Mouse (Mus musculus): ENCODE data around the gene Gm9195.

The Gm9195 gene

DNA sequence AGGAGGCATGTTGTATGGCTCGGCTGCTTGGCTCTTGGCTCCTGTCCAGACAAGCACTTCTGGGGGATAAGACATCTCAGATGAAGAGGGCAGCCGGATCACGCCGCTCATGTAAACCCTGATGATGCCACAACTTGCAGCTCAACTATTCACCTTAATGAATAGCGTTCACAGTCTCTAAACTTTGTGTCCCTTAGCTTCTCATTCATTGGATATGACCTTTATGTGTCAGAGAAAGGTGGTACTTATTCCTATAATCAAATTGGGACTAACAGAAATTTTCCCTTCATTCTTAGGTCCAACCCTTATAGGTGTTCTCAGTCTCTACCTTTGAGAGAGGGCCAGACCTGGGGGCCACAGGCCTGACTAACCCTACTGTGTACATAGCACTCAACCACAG, at the start of gene Gm9195:
TSS of gene Gm9195 (minus strand) at position 101 of the 400 bp plus-strand sequence.
- no peak for DNase-seq (ENCODE audit: extremely low spot score)

DNA sequence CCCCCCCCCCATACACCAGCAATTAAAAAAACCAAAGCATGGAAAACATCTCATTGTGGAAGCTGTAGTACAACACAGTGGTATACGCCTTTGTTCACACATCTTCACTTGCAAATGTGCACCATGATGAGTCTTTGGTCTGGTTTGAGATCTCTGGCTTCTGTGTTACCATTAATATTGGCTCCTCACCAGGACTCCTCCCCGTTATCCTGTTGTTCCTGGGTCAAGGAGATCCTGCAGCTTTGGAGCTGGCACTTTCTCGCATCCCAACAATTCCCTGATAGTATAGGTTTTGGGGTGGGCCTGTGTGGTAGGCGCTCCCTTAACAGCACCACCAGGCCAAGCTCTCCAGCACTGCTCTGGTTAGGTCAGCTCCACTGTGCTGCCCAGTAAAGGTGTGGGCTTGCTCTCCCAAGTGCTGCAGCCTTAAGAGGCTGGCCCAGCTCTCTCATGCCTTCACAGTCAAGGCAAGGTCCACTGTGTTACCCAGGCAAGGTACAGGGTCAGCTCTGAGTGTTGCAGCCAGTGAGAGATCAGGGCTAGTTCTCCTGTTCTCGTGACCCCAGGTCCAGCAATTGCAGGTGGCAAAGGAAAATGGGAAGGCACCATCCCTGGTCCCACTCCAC, 44.9 kb upstream of the Gm9195 start:
- DNase-seq (ENCODE audit: extremely low spot score), result no peak

DNA sequence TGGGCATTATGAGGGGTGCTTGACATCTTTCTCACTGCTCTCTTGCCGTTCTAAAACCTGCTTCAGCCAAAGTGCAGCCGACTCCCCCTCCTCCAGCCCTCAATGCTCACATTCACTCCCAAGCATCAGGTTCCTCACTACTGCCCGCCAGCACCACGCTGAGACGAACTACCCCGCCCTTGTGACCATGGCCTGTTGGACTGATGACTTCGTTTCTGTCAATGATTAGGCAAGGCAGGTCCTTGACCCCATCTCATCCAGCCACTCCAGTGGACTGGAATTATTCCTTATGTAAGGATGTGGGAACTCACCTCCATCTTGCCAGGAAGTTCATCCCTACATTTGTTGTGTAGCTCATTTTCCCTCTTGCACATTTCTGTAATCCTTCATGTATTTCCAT, 42.2 kb upstream of the Gm9195 start:
- DNase-seq (ENCODE audit: extremely low spot score), result no peak

DNA sequence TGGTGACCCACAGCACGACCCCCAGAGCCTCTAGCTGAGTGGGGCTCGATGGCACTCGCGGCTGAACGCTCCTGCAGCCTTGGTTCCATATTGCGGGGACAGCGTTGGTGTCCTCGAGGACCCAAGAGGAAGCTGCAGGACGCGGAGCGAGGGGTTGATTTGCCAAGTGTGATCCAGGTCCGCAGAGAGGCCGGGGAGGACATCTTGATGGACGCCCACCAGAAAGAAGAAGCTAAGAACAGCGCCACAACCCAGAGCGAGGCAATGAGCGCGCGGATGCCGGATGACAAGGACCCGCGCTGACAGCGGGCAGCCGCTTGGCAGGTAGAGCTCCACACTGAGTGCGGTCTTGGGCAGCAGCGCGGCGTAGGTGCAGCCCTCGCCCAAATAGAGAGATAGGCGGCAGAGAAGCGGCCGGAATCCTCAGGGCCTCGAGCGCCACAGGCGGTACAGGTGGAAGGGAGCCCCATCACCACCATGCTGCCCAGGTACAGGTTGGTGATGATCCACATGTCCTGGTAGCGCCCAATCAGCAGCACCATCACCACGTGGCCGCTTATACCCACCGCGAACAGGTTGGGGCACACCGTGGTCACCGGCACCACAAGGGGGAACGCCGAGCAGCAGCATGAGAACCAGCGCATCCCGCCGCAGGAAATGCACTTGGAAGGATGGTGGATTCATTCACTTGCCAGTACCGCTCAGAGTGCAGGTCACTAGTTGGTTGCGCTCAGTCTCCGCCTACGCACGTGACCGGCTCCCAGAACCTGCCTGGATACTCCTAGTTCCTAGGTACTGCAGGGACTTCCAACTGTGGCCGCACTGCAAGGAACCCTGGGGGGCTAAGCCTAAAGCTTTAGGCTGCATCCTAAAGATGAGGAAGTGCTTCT, 40.6 kb upstream of the Gm9195 start:
- DNase-seq (ENCODE audit: extremely low spot score), result peak; percentile 41

DNA sequence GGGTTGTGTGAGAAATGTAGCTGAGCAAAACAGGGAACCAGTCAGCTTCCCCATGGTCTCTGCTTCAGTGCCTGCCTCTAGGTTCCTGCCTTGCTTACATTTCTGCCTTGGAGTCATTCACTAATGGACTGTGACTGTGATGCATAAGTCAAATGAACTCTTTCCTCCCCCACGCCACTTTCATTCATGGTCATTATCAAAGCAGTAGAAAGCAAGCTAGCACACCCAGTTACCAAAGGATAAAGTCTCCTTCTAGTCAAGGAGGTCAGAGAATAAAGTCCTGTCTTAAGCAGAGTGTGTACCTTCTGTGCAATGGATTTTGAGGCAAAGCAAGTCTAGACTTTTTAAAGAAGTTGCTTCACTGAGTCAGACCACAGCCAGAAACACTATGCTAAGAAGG, 35.5 kb upstream of the Gm9195 start:
- DNase-seq (ENCODE audit: extremely low spot score), result no peak

DNA sequence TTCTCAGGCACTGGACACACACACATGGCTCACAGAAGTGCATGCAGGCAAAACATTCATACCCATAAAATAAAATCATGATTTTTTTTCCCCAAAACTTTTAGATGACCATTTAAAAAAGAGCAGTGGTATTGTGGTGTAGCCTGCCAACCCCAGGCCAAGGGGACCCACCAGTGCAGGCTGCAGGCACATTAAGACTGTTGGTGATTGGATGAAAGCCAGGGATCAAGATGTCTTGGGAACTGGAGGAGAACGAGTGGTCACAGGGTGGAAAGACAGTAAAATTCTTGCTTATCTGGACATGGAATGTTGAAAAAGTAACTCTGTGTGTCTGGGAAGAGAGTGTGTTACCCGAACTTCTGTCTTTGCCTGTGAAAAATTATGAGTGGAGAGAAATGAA, 27.9 kb upstream of the Gm9195 start:
- no peak for DNase-seq (ENCODE audit: extremely low spot score)

DNA sequence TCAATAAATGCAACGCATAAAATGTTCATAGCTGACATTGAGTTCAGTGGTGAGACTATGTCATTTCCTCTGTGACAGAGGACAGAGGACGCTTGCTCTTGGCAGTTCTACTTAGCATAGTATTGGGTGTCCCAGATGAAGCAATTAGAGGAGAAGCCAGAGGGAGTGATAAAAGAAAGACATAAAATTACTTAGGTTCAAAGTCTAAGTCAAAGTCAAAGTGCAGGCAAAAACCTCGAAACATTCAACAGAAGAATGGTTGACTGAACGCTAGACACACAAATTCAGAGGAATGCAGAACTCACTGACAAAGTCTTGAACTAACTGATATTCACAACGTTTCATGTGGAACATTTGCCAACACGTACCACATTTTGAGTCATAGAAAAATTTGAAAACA, 27.1 kb upstream of the Gm9195 start:
- DNase-seq (ENCODE audit: extremely low spot score), result no peak

DNA sequence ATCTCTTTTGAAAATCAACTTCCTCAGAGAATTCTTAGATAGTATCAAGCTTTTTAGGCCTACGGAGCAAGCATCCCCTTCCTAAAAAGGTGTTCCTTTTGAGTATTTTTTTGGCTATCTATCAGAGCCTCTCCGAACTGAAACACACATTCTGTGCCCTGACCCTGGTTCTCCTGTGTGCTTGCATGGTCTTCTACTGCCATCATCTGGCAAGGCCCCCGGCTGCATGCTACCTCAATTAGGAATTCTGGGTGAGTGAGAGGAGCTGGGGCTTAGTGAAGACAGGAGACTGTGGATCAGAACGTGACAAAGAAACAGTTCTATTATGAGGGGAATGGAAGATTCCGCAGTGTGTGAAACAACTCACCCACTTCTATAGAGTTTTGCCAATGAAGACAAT, 24.7 kb upstream of the Gm9195 start:
- DNase-seq (ENCODE audit: extremely low spot score), result peak; percentile 64

DNA sequence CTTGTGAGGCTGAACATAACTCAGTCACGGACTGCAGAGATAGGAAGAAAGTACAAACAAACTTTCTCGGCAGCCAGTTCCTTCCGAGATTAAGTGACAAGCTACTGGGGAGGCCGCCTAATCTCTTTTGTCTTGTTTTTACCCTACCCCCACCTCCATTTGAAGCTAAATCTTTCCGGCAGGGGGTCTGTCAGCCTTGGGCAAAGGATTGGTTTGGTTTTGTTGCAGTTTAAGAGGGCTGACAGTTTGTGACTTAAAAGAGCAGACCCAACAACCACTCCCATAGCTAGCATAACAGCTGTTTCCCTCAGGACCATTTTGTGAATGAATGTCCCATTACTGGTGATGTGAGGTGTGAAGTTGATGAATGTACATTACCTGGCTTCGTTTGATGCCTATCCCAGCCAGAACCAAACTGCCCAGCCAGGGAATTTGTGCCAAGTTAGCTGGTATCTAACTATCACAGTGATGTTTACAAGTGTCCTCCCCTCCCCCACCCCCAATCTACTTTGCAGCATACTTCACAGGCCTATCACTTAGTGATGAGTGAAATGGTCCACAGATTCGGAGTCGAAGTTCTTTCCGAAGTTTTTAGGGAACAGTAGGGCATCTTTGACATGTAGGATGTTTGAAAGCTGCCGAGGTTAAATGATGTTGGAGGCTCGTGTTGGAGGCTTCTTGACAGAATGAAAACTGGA, 15.2 kb upstream of the Gm9195 start:
- peak; percentile 34 for DNase-seq (ENCODE audit: extremely low spot score)

DNA sequence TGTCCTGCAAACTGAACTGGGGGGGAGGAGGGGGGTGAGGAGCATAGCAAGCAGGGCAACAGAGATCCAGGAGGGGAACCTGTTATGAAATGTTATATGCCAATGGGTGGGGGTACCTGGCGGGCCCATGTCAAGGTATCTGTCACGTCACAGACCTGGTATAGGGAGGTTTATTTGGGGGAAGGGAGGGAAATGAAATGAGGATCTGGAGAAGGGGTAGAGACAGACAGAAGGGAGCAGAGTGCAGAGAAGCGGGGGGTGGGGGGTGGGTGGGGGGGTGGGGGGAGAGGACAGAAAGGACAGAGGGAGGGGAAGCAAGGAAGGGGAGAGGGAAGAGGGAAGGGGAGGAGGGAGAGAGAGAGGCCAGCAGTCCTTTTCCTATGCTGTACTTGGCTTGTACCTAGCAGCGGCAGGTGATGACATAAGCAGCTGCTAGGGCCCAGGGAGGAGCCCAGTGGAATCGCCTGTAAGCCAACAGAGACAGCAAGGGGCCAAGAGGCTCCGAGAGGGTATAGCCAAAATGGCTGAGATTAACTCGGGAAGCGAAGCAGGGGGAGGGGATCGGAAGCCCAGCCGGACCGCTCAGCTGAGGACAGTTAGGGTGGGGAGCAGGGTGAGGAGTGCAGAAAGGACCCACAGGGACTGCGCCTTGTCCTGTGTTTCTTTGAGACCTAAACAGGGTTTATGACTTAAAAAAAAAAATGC, 14.5 kb upstream of the Gm9195 start:
- DNase-seq (ENCODE audit: extremely low spot score), result peak; percentile 51

DNA sequence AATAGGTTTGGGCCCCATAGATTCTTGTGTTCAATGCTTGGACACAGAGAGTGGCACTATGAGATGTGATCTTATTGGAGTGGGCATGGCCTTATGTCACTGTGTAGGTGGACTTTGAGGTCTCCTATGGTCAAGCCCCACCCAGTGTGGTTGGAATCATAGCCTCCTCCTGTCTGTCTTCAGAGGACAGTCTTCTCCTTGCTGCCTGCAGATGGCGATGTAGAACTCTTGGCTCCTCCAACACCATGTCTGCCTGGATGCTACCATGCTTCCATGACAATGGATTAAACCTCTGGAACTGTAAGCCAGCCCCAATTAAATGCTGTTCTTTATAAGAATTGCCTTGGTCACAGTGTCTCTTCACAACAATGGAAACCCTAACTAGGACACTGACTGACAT, 13.3 kb upstream of the Gm9195 start:
- DNase-seq (ENCODE audit: extremely low spot score), result no peak

DNA sequence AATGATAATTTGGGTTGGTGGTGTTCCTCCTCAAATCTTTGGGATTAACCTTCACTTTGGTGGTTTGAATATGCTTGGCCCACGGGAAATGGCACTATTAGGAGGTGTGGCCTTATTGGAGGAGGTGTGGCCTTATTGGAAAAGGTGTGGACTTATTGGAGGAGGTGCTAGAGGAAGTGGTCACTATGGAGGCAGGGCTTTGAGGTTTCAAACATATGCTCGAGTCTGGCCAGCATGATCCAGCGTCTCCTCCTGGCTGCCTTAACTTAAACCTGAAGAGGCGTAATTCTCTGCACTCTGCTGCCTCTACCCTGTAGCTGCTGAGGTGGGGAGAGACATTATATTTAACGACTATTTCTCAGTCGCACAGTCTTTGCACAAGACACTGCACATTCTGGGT, 11.6 kb upstream of the Gm9195 start:
- no peak for DNase-seq (ENCODE audit: extremely low spot score)

DNA sequence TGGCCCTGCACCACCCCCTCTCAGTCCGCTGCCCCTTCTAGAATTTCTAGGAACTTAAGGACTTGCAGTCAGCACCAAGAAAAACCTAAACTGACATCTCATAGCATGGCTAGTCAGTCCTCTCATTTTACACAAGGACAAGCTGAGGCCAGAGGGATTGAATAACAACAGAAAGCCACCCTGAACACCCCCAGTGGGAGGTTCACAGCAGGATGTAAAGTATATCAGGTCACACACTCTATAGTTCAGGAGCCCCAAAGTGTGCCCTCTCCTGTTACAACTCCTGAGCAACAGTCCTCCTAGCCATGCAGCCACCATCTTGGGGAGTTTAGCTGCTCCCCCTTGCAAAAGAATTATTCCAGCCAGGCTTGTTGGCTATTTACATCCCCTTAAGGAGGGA, 2.1 kb upstream of the Gm9195 start:
- no peak for DNase-seq (ENCODE audit: extremely low spot score)

DNA sequence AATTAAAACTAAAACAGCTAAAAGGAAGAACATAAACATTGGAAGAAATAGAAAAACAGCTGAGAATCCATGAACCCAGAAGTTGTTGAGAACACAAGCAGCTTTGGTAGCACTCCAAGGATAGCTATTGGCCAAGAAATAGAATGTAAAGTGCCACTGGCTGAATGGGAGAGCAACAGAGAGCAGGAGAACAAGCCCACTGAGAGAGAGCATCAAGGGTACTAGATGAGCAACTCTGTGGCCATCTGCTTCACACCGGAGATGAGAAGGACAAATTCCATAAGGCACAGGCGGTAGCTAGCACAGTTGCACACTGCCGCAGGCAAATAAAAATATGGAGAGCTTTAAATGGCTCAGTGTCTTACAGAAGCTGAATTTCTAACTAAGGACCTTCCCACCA, 1.3 kb downstream of the Gm9195 start:
- DNase-seq (ENCODE audit: extremely low spot score), result no peak

DNA sequence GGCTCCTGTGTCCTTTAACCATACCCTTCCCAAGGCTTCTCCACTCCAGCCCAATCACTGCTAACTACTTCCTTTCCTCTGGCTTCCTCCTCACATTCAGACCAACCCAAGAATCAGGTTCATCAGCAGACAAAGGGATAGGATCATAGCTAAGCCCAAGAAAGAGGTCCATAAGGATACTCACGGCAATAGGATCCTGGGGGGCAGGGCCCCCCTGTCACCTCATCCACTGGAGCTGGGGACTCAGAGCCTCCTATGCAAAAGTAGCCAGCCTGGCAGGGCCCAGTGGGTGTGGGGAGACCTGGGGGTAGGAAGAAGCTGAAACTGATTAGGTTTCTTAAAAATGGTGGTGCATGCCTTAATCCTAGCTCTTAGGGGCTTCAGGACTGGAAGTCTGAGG, 17.1 kb downstream of the Gm9195 start:
- no peak for DNase-seq (ENCODE audit: extremely low spot score)

DNA sequence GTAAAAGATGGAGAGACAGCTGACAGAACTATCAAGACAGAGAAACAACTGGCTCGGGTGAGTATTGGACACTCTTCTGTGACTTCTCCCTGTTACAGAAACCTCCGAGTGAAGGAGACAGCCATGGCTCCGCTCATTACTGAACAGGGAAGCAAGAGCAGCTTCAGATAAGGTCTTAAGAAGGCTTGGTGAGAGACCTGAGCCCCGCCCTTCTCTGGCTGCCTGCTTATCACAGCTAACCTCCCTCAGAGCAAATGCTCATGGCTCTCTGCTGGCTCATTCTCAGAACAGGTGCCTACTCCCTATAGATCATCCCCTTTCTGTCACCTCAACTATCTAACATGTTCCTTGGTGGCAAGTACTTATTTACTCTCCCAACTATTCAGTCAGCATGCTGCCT, 23.2 kb downstream of the Gm9195 start:
- DNase-seq (ENCODE audit: extremely low spot score), result no peak

DNA sequence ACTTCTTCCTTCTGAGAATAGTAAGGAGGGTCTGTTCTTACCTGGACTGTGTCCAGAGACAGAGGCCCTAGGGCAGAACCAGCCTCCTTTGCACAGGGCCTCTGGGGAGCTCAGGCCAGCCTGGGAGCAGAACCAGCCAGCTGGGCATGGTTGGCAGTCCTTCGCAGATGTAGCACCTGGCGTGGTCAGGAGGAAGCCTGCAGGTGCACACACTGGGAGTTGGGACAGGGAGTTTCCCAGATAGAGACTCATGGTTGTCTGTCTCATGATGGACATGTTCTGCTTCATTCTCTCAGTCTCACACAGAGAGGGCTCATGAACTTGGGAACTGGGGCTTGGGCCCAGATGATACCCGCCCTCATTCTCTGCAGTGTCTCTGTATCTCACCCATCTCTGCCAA, 25.3 kb downstream of the Gm9195 start:
- no peak for DNase-seq (ENCODE audit: extremely low spot score)

DNA sequence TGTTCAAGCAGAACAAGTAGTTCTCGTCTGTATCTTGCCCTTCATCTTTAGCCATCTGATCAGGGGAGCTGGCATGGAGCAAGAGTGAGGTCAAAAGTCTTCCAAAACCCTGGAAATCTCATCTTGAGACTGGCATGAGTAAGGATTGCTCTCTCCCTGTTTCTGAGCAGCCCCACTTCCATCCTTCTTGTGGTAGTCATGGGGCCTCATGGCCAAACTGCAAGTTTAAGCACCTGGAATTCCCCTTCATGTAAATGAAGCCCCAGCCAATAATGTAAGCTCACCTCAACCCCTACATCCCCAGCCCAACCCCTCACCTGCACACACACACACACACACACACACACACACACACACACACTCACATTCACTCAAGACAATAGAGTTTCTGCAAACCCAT, 30.0 kb downstream of the Gm9195 start:
- no peak for DNase-seq (ENCODE audit: extremely low spot score)

DNA sequence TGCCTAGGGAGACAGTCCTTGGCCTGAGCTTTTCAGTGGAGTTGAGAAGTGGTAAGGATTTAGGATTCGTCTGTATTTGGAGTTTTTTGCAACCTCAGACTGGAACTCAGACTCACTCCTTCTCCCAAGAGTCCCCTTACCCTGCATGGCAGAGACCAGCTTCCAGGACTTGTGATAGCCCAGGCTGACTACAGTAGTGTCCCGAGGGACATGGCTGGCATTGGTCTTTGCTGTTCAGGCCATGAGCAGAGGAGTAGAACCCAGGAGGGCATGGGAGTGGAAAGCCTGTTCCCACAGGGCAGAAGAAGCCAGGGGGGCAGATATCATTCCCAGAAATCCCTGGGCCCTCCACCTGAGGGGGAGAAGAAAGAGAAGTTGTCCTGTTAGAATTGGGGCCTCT, 31.3 kb downstream of the Gm9195 start:
- DNase-seq (ENCODE audit: extremely low spot score), result no peak

DNA sequence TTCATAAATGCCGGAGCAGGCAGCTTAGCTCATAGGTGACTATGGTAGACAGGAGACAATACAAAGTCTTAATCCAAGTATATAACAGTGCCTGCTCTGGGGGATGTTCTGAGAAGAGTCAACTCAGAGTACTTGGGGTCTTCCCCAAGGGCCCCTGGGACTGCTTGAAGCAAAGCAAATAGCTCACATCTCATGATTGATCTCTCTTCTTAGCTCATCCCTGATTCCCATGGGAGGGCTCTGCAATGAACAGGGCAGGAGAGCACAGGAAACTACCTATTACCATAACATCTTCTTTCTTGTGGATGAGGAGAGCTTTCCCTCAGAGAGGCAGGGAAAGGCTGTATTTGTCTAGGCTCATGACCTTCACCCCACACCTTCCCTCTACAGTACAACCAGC, 32.7 kb downstream of the Gm9195 start:
- no peak for DNase-seq (ENCODE audit: extremely low spot score)

DNA sequence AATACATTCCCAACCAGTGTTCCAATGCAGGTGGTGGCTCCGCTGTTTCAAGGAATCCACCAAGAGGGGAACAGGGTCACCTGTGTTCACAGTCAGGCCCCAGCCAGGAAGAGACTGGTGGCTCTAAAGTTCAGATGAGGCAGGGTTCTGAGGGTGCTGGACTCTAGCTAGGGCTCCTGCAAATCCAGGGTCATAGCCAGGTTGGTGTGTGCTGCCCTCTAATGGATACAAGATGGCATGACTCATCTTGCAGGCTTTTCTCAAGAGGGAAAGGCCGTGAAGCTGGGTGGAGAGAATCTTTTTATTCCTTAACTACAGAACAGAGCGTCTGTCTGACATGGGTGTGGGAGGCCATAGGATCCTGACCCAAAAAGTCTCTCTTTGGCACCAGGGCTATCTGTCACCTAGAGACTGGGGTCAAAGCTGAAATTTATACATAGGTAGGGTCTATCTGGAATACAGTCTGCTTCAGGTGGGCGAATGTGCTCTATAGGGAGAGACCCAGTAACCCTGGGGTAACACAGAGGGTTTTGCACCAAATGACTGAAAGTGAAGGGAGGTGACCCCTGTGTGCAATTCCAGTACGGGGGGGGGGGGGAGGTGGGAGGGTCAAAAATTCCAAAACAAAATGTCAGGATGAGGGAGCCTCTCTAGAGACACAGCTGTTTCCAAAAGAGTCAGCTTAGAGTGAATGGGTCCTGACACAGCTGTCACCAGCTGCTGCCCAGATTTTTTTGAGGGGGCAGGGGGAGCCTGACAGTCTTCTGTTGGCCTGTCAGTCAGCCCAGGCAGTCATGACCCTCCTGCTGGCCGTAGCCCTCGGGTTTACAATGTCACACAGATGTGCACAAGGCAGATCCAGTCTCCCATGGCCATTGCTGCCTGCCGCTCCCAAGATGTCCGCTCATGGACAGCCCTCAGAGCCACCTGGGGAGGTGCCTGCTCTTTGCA, 44.2 kb downstream of the Gm9195 start:
- peak; percentile 32 for DNase-seq (ENCODE audit: extremely low spot score)

Measured in embryo, embryonic 9.5 days (tissue).